Mouse (Mus musculus) ES-E14 (cell line): ENCODE measurements around the gene Cd6. TPM values are rescaled to one million over a fixed set of nuclear protein-coding genes. Genes with fewer than 3 reads are reported as not detected.

ENCODE experiments used
- DNase-seq: peaks from one replicate; pipeline ENCODE4 v3.0.0-alpha.2; 2013; ENCODE audit warnings: low read depth, low spot score
- H3K27ac ChIP-seq: 2 replicates; pipeline ENCODE4 v1.5.1; 2012; ENCODE audit warnings: low read depth, mild to moderate bottlenecking, low read length, moderate library complexity, mixed read lengths; ENCODE audit not compliant: poor library complexity, insufficient read depth, severe bottlenecking
- H3K36me3 ChIP-seq: 2 replicates; pipeline ENCODE4 v1.6.1; 2012; ENCODE audit warnings: mild to moderate bottlenecking, low read length, moderate library complexity, mixed read lengths; ENCODE audit not compliant: control insufficient read depth, poor library complexity, insufficient read depth, severe bottlenecking
- H3K4me1 ChIP-seq, 2 experiments: fragments of 150-350 bp in 1 of 2; sonication (generic) in 1 of 2; 2 replicates each; pipeline ENCODE4 v1.6.1; 2012; ENCODE audit warnings: low read length in 2 of 2, mild to moderate bottlenecking in 1 of 2, mixed read lengths in 1 of 2; ENCODE audit not compliant: control insufficient read depth in 2 of 2, insufficient read depth in 2 of 2, poor library complexity in 1 of 2
- H3K4me3 ChIP-seq, 2 experiments: fragments of 150-350 bp in 1 of 2; sonication (generic) in 1 of 2; 2 replicates each; pipeline ENCODE4 v1.5.1; 2012; ENCODE audit warnings: low read length in 2 of 2, low read depth in 1 of 2, mild to moderate bottlenecking in 1 of 2, mixed read lengths in 1 of 2; ENCODE audit not compliant: insufficient read depth in 1 of 2, poor library complexity in 1 of 2, severe bottlenecking in 1 of 2
- H3K9ac ChIP-seq: 2 replicates; pipeline ENCODE4 v1.6.1; 2012; ENCODE audit warnings: low read depth, mild to moderate bottlenecking, low read length, mixed read lengths; ENCODE audit not compliant: poor library complexity, insufficient read depth, severe bottlenecking
- H3K9me3 ChIP-seq: fragments of 150-350 bp; sonication (generic); 2 replicates; pipeline ENCODE4 v1.6.1; 2012; ENCODE audit warnings: low read depth, mild to moderate bottlenecking, low read length; ENCODE audit not compliant: control insufficient read depth, insufficient read depth
- CHD2 ChIP-seq: IDR thresholded peaks from 2 replicates; pipeline ENCODE4 v1.6.1; 2014; ENCODE audit warnings: mild to moderate bottlenecking, low read depth, low read length, inconsistent platforms
- HCFC1 ChIP-seq: IDR thresholded peaks from 2 replicates; pipeline ENCODE4 v1.6.1; 2012; ENCODE audit warnings: low read length, inconsistent platforms, borderline replicate concordance; ENCODE audit not compliant: insufficient read depth
- MAFK ChIP-seq: IDR thresholded peaks from 2 replicates; pipeline ENCODE4 v1.6.1; 2014; ENCODE audit warnings: mild to moderate bottlenecking, low read depth, low read length, inconsistent platforms; ENCODE audit not compliant: insufficient read depth
- ZC3H11A ChIP-seq: IDR thresholded peaks from 2 replicates; pipeline ENCODE4 v1.6.1; 2012; ENCODE audit warnings: low read depth, mild to moderate bottlenecking, inconsistent platforms, low read length, borderline replicate concordance
- ZNF384 ChIP-seq: IDR thresholded peaks from 2 replicates; pipeline ENCODE4 v1.6.1; 2012; ENCODE audit warnings: low read depth, low read length, inconsistent platforms
- in situ Hi-C, 2 experiments: fragments of 600-800 bp; cut with MboI; formaldehyde crosslinking; loops; one replicate each; pipeline ENCODE4 v1.15.1; 2025; ENCODE audit warnings: low sequenced_read_pairs in 2 of 2, inconsistent platforms in 1 of 2; ENCODE audit not compliant: unreplicated experiment in 2 of 2
- total RNA-seq: library from RNA; depleted of rRNA; stranded (reverse); fragments of 300-350 nt; gene quantifications from 2 replicates; pipeline ENCODE4 v1.2.3, GENCODE M21; 2012

Gene Cd6
- total RNA-seq, 1 experiment, result 3.4 TPM

GRCm38 (mm10) chr19:10866351-10866750 lies 36.5 kb upstream of the Cd6 start:
- H3K4me3 ChIP-seq, result no peak overlapping the region
- in situ Hi-C loops, result no loop called here

GRCm38 (mm10) chr19:10860072-10860497 lies 30.2 kb upstream of the Cd6 start:
- peak overlapping the region; percentile 54; the same call in 1 of the 2 replicates for H3K9ac ChIP-seq
- peak; percentile 63 for DNase-seq
- no peak for TF ChIP-seq ZC3H11A
- TF ChIP-seq ZNF384, result no peak
- TF ChIP-seq HCFC1, result no peak
- no peak for TF ChIP-seq CHD2
- TF ChIP-seq MAFK, result no peak
- H3K36me3 ChIP-seq, result peaks cover 27% of the 10 kb centered on the region; the same call in 1 of the 2 replicates
- peak overlapping the region; percentile 61 to 76 for H3K4me3 ChIP-seq
- in situ Hi-C loops, result no loop called here
- H3K4me1 ChIP-seq, result peaks cover 0 to 2% of the 10 kb centered on the region in 2 experiments; a peak in 2 of 4 replicates
- no peaks in the 10 kb centered on the region for H3K9me3 ChIP-seq
- no peak overlapping the region for H3K27ac ChIP-seq

More at GRCm38 (mm10) chr19:10866351-10866750, 36.5 kb upstream of the Cd6 start:
- DNase-seq, result no peak
- Histone ChIP-seq H3K9me3 (no peaks in the 10 kb centered on the region), H3K9ac (no peak overlapping the region), H3K27ac (no peak overlapping the region), H3K36me3 (peaks cover 18% of the 10 kb centered on the region; the same call in 1 of the 2 replicates), H3K4me1 (peaks cover 4 to 9% of the 10 kb centered on the region in 2 experiments; a peak in 2 of 4 replicates)
- TF ChIP-seq CHD2 (no peak), MAFK (no peak), ZC3H11A (no peak), ZNF384 (no peak), HCFC1 (no peak)

DNA sequence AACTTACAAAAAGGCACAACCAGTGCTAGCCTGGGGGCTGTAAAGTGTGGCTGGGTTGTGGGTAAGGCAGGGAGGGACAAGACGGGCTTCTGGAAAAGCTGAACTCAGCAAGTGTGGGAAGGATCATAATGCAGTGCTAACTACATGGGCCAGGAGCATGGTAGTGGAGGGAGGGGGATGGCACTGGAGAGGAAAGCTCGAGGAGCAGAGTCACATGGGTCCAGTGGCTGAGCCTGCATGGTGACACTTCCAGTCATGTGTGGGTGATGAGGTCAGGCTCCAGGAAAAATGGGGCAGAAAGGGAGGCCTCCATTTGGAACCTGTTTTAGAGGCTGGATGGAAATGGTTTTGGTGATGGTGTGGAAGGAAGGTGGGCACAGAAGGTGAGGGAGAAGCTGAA lies 26.7 kb upstream of the Cd6 start:
- no peak overlapping the region for H3K27ac ChIP-seq
- in situ Hi-C loops, result no loop called here
- no peak overlapping the region for H3K9ac ChIP-seq

DNA sequence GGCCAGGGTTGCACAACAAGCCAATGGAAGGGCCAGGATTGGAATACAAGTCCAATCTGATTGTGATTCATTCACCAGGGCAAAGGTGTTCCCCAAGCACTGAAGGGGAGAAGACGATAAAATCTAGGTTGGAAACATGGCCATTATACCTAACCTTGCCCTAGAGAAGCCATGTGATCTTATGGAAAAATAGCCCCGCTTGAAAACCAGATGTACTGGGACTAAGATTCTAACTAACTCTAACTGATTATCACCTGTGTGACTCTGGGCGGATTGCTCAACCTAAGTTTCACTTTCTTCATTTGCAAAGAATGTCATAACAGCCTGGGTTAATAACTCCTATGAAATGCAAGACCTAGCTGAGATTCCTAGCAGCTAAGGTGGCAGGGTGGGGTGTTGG lies 25.6 kb upstream of the Cd6 start:
- Histone ChIP-seq H3K9me3 (no peaks in the 10 kb centered on the region), H3K27ac (no peak overlapping the region), H3K9ac (no peak overlapping the region), H3K36me3 (peaks cover 17% of the 10 kb centered on the region; the same call in 1 of the 2 replicates), H3K4me3 (no peak overlapping the region), H3K4me1 (peaks cover 0 to 2% of the 10 kb centered on the region in 2 experiments; a peak in 2 of 4 replicates)
- TF ChIP-seq ZC3H11A, result no peak
- no peak for TF ChIP-seq MAFK
- no peak for TF ChIP-seq HCFC1
- TF ChIP-seq CHD2, result no peak
- TF ChIP-seq ZNF384, result no peak
- in situ Hi-C loops, result no loop called here
- DNase-seq, result no peak

More for the DNA sequence above, 26.7 kb upstream of the Cd6 start:
- Histone ChIP-seq H3K9me3 (no peaks in the 10 kb centered on the region), H3K4me3 (no peak overlapping the region), H3K36me3 (peaks cover 18% of the 10 kb centered on the region; the same call in 1 of the 2 replicates), H3K4me1 (peaks cover 0 to 2% of the 10 kb centered on the region in 2 experiments; a peak in 2 of 4 replicates)
- no peak for TF ChIP-seq HCFC1
- no peak for TF ChIP-seq ZC3H11A
- no peak for TF ChIP-seq CHD2
- no peak for TF ChIP-seq ZNF384
- TF ChIP-seq MAFK, result no peak
- DNase-seq, result no peak
